Mouse (Mus musculus): ENCODE results near the gene Clcnkb. TPM values are rescaled to one million over a fixed set of nuclear protein-coding genes. Genes with fewer than 3 reads are reported as not detected.

The Clcnkb gene
- total RNA-seq, 1 experiment from 2014 or later: not detected

GRCm38 (mm10) chr4:141404518-141405313, 11.1 kb downstream of the Clcnkb start:
- DNase-seq: peak; percentile 84

DNA sequence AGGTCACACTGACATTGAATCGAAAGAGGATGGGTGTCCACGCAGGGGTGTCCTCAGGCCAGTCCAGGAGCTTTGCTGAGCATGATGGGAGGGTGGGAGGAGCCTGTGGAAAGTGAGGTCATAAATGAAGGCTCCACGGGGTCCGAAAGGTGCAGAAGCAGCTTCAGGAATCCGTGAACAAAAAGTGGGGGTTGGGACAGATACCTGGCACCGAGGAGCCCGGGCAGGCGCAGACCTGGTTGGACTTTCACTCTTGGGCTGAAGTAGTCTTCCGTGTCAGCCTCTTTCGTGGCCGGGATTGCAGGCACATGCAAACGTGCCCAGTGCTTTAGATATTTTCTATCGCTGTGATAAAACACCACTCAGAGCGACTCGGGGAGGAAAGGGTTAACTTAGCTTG, 15.6 kb downstream of the Clcnkb start:
- no peak for DNase-seq

DNA sequence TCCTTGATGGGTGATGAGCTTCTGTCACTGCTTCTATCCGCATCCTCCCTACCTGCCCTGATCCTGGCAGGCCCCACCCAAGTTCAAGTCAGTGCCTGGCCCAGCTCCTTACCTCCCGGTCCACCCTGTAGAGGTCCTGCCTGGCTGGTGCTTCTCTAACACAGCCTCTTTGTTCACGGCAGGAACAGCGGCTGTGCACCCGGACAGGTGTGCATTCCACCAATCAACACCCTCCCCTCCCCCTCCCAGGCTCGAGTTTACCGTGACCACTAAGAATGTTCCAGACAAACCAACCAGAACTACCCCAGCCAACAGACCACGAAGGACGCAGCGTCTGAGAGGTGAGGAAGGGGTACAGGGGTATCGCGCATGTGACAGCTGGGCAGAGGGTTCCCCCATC, 17.3 kb downstream of the Clcnkb start, which contains the start of gene Clcnka:
Gene Clcnka (minus strand): TSS at position 180 of the 400 bp plus-strand sequence.
- DNase-seq: no peak

- DNase-seq: no peak
Observed at GRCm38 (mm10) chr4:141397861-141398260, 18.0 kb downstream of the Clcnkb start.

GRCm38 (mm10) chr4:141394751-141395150, 21.1 kb downstream of the Clcnkb start:
- DNase-seq: no peak

- DNase-seq: no peak
Observed at GRCm38 (mm10) chr4:141391293-141391692, 24.5 kb downstream of the Clcnkb start.

DNA sequence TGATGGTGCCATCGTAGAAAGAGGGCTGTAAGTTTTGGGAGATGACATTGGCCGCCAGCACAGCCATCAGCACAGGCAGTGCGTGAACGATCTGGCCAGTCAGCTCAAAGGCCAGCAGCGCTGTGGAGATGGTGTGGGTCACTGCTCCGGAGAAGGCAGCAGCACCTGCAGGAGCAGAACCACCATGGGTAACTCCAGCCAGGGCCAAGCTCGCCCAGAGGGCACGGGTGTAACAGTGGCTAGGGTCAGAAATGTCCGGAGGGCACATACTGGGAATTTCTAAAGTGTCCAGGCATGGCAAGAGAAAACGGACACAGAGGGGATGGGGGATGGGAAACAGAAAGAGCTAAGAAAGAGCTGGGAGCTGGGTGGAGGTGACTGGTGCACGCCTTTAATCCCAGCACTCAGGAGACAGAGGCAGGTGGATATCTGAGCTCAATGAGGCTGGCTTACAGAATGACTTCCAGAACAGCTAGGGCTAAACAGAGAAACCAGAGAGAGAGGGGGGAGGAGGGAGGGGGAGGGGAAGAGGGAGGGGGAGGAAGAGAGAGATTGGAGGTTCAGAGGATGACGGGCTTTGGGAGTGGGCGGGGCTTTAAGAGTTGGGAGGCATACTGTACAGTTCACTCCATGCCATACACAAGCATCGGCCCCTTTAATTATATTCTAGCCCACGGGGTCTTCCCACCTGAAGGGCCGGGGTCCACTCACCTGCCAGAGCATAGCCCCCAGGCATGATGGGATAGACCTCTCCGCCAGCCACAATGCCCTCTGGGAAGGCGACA, 26.3 kb downstream of the Clcnkb start:
- no peak for DNase-seq

- no peak for DNase-seq
Observed at GRCm38 (mm10) chr4:141387933-141388332, 27.9 kb downstream of the Clcnkb start.

DNA sequence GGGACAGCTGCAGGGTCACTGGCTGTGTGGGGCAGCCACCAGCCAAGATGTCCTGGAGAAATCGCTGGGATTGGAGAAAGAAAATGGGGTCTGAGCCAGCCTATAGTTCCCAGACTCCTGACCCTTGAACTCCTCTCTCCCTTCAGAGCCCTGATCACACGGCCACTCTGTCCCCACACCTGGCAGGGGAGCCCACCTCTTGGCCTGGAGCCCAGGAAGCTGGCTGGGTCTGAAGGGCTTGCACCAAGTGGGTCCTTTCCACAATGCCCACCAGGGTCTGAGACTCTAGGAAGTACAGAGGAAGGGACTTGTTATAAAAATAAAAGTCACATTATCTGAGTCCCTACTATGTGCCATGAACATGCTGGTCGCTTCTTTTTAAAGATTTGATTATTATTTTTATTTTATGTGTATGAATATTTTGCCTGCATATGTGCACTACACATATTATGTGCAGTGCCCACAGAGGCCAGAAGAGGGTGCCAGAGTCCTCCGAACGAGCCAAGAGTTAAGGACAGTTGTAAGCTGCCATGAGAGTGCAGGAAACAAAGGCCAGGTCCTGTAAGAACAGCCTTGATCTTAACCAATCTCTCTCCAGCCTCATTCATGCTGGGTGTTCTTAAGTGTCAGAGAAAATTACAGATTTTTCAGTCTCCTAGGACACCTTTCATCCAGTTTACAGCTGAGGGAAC, 28.6 kb downstream of the Clcnkb start:
- peak; percentile 74 for DNase-seq

DNA sequence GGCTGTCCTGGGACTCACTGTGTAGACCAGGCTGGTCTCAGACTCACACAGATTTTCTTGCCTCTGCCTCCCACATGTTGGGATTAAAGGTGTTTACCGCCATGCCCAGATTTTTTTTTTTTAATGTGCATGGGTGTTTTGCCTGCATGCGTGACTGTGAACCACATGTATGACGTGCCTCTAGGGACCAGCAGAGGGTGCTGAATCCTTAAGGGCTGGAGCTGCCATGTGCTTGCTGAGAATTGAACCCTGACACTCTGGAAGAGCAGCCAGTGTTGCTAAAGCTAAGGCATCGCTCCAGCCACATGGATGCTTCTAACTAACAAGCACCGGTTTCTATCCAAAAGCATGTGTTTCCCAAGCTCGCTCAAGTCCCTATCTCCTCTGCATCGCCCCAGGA, 29.7 kb downstream of the Clcnkb start:
- no peak for DNase-seq

DNA sequence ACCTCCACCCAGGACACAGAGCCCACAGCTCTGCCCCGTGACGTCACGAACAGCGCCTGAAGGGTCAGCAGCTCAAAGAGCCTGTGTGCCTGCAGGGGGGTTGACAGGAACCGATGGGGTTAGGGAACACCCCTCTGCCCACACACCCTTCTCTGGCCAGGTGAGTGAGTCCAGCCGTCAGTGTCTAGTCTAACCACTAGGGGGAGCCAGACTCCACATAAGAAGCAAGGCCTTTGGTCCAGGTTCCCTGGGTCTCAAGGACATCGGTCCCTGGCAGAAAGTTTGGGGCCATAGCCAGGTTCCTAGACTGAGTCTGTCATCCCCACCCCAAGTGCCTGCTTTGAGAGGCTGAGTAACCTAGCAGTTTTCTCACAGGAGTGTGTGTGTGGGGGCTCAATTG, 30.5 kb downstream of the Clcnkb start:
- peak; percentile 43 for DNase-seq

DNA sequence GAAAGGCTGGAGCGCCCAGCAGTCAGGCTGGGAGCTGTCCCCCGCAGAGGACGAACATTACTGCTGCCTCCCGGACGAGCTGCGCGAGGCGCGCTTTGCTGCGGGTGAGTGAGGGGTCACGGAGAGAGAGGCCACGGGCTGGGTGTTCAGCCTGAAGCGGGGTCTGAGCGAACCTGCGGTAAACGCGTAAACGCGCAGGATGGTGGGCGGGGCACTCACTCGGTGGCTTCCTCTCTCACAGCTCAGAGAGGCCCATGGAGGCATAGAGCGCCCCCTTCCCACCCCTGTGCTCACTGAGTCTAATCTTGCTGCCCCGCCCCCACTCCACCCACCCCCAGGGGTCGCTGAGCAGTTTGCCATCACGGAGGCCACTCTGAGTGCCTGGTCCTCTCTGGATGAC, 33.4 kb downstream of the Clcnkb start:
- no peak for DNase-seq

DNA sequence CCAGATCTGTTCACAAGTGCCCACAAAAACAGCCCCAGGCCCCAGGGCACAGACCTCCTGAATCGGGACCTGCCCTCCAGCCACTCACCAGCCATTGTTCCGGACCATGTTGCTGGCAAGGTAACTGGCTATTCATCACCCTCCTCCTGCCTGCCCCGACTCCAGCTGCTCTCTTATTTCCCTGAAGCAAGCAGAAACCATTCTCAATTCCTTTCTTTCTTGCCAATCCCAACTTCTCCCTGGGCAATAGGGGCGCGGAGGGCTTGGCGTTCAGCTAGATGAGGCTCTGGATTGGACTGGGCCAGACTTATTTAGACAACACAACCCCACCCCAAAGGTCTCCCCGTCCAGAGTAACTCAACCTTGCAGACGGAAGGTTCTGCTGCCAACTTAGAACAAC, 36.1 kb downstream of the Clcnkb start:
- no peak for DNase-seq

DNA sequence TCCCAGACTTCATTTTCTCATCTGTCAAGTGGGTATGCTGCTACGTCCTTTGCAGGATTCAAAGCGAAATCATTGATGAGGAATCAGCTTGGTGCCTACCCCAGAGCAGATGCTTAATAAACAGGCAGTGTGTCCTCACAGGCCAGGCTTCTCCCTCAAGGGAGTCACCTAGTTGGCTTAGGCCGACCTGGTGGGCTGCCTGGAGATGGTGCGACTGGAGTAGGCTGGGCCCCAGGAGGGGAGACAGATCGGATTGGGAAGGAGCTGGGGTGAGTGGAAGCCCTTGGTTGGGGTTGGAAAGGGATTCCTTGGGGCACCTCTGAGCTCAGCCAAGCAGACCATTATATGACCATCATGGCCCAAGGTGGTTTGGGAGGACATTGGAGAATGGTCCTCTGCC, 43.4 kb downstream of the Clcnkb start:
- DNase-seq: no peak

- DNase-seq: peak; percentile 69
Observed at GRCm38 (mm10) chr4:141367997-141368791, 47.6 kb downstream of the Clcnkb start, which contains the start of gene Fam131c. Fam131c (plus strand) TSS chr4:141368220.

DNA sequence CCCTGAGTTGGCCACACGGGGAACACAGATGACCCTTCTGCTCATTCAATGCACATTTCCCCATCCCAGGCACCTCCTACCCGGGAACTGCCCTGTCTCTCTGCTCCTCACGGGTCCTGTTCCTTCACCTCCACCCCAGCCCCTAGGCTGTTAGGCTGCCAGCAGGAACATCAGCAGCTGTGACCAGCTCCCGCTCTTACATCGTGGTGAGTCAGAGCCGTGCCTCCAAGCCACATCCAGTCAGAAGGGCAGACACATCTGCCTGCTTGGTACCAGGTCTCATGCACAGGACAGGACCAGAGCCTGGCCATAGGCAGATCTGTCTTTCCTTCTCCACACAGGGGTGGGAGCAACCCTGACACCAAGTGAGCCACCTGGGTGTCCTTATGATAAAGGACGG, 49.9 kb downstream of the Clcnkb start:
- peak; percentile 41 for DNase-seq

GRCm38 (mm10) chr4:141365126-141365525, 50.7 kb downstream of the Clcnkb start:
- peak; percentile 46 for DNase-seq

GRCm38 (mm10) chr4:141362937-141363548, 52.8 kb downstream of the Clcnkb start:
- DNase-seq: peak; percentile 80

- peak; percentile 43 for DNase-seq
Observed at GRCm38 (mm10) chr4:141360846-141361245, 55.0 kb downstream of the Clcnkb start.

- no peak for DNase-seq
Observed at GRCm38 (mm10) chr4:141359222-141359621, 56.6 kb downstream of the Clcnkb start.

DNA sequence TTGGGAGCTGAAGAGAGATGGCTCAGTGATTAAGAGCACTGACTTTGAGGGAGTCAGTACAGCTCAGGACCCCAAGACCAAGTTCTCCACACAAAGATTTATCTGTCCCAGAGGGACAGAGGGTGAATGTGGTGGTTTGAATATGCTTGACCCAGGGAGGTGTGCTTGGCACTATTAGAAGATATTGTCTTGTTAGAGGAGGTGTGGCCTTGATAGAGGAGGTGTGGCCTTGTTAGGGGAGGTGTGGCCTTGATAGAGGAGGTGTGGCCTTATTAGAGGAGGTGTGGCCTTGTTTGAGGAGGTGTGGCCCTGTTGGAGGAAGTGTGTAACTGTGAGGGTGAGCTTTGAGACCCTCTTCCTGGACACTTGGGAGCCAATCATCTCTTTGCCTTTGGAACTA, 58.0 kb downstream of the Clcnkb start:
- DNase-seq: no peak

Data from adrenal gland, postnatal 25 days (tissue).